Mouse (Mus musculus): ENCODE data around the gene Zfp51. TPM values are rescaled to one million over a fixed set of nuclear protein-coding genes. Genes with fewer than 3 reads are reported as not detected.

Zfp51 gene
- polyA plus RNA-seq, 1 experiment from 2014 or later: 16.6 TPM

Other genes starting within 250 kb of the Zfp51 start
- not detected in 2 replicates for gene Vmn1r234, start 224.3 kb upstream of the Zfp51 start, polyA plus RNA-seq (2015; fragmentation: Nextera tagmentation; extraction: Ambion mirVana)
- not detected in 2 replicates for gene Vmn1r235, start 194.0 kb upstream of the Zfp51 start, polyA plus RNA-seq (2015; fragmentation: Nextera tagmentation; extraction: Ambion mirVana)
- gene Vmn1r236, start 167.4 kb upstream of the Zfp51 start, polyA plus RNA-seq (2015; fragmentation: Nextera tagmentation; extraction: Ambion mirVana): not detected in 2 replicates
- gene Vmn1r237, start 138.5 kb upstream of the Zfp51 start, polyA plus RNA-seq (2015; fragmentation: Nextera tagmentation; extraction: Ambion mirVana): not detected in 2 replicates
- gene Zfp677, start 66.6 kb upstream of the Zfp51 start, polyA plus RNA-seq (2015; fragmentation: Nextera tagmentation; extraction: Ambion mirVana): 3.9 and 4.1 TPM in 2 replicates
- gene Zfp54, start 27.1 kb upstream of the Zfp51 start, polyA plus RNA-seq (2015; fragmentation: Nextera tagmentation; extraction: Ambion mirVana): 5.9 and 7.4 TPM in 2 replicates
- 11.4 and 12.3 TPM in 2 replicates for gene Zfp53, start 38.6 kb downstream of the Zfp51 start, polyA plus RNA-seq (2015; fragmentation: Nextera tagmentation; extraction: Ambion mirVana)
- 4.9 and 5.2 TPM in 2 replicates for gene Zfp52, start 85.2 kb downstream of the Zfp51 start, polyA plus RNA-seq (2015; fragmentation: Nextera tagmentation; extraction: Ambion mirVana)
- gene Zfp948, start 116.6 kb downstream of the Zfp51 start, polyA plus RNA-seq (2015; fragmentation: Nextera tagmentation; extraction: Ambion mirVana): 20.5 and 20.6 TPM in 2 replicates
- gene Zfp983, start 200.2 kb downstream of the Zfp51 start, polyA plus RNA-seq (2015; fragmentation: Nextera tagmentation; extraction: Ambion mirVana): 4.4 and 4.6 TPM in 2 replicates
- gene Gm10226, start 241.5 kb downstream of the Zfp51 start, polyA plus RNA-seq (2015; fragmentation: Nextera tagmentation; extraction: Ambion mirVana): 4.8 and 6.6 TPM in 2 replicates

Data from kidney, embryonic 16.5 days (tissue).